Mouse (Mus musculus) left cerebral cortex, postnatal 14 days (tissue): ENCODE results near the gene Cbx4. TPM values are rescaled to one million over a fixed set of nuclear protein-coding genes. Genes with fewer than 3 reads are reported as not detected.

ENCODE experiments used
- DNase-seq, 2 experiments: peaks; one replicate each; pipeline ENCODE4 v3.0.0; 2021 to 2022; ENCODE audit warnings: low spot score in 2 of 2, mixed read lengths in 1 of 2
- intact Hi-C: fragments of 180-260 bp; cut with DNase I; formaldehyde crosslinking; loops from one replicate; pipeline ENCODE4 v1.15.1; 2025
- total RNA-seq, 2 experiments: library from RNA; stranded (reverse); gene quantifications; 2 replicates each; pipeline ENCODE4 v1.2.3; 2021

Cbx4 gene
- total RNA-seq, 2 experiments from 2014 or later: 63.2 to 74.0 TPM

- intact Hi-C loops: no loop called here
- no peak for DNase-seq
Measured at GRCm38 (mm10) chr11:119072986-119073385, 13.0 kb downstream of the Cbx4 start.

GRCm38 (mm10) chr11:119072239-119072638 is 13.8 kb downstream of the Cbx4 start:
- no peak for DNase-seq
- intact Hi-C loops: no loop called here

- DNase-seq: no peak
- intact Hi-C loops: no loop called here
Measured at GRCm38 (mm10) chr11:119066841-119067240, 19.2 kb downstream of the Cbx4 start.

GRCm38 (mm10) chr11:119059256-119059655 is 26.8 kb downstream of the Cbx4 start:
- intact Hi-C loops: no loop called here
- DNase-seq: no peak

- intact Hi-C loops: no loop called here
- no peak for DNase-seq
Measured at GRCm38 (mm10) chr11:119058041-119058995, 27.7 kb downstream of the Cbx4 start.

GRCm38 (mm10) chr11:119057291-119057690 is 28.7 kb downstream of the Cbx4 start:
- no peak for DNase-seq
- intact Hi-C loops: no loop called here

- intact Hi-C loops: no loop called here
- peak; percentile 53 to 68 for DNase-seq
Measured at GRCm38 (mm10) chr11:119056301-119057211, 29.5 kb downstream of the Cbx4 start.

GRCm38 (mm10) chr11:119055571-119056131 is 30.4 kb downstream of the Cbx4 start:
- DNase-seq: no peak
- intact Hi-C loops: no loop called here

- peak in 1 of 2 experiments; percentile 42 for DNase-seq
- intact Hi-C loops: loop anchor here (5.0 kb wide), 1 partner anchor 138 kb away; no protein-coding TSS in a partner anchor
Measured at GRCm38 (mm10) chr11:119054351-119055345, 31.4 kb downstream of the Cbx4 start.

- peak; percentile 82 to 87 for DNase-seq
- intact Hi-C loops: loop anchor here (2.0 to 5.0 kb wide), 2 partner anchors 31 to 138 kb away; no protein-coding TSS in a partner anchor
Measured at GRCm38 (mm10) chr11:119053738-119054350, 32.2 kb downstream of the Cbx4 start.

- intact Hi-C loops: loop anchor here (2.0 to 5.0 kb wide), 2 partner anchors 32 to 139 kb away; no protein-coding TSS in a partner anchor
- peak; percentile 93 to 96 for DNase-seq
Measured at GRCm38 (mm10) chr11:119053257-119053670, 32.8 kb downstream of the Cbx4 start.

GRCm38 (mm10) chr11:119052661-119053256 is 33.3 kb downstream of the Cbx4 start:
- peak; percentile 47 to 64 for DNase-seq
- intact Hi-C loops: loop anchor here (2.0 to 5.0 kb wide), 2 partner anchors 32 to 140 kb away; no protein-coding TSS in a partner anchor

GRCm38 (mm10) chr11:119051927-119052660 is 33.9 kb downstream of the Cbx4 start:
- intact Hi-C loops: loop anchor here (2.0 to 5.0 kb wide), 2 partner anchors 33 to 140 kb away; no protein-coding TSS in a partner anchor
- DNase-seq: peak in 1 of 2 experiments; percentile 63

- DNase-seq: no peak
- intact Hi-C loops: loop anchor here (5.0 kb wide), 1 partner anchor 141 kb away; no protein-coding TSS in a partner anchor
Measured at GRCm38 (mm10) chr11:119051426-119051825, 34.6 kb downstream of the Cbx4 start.

GRCm38 (mm10) chr11:119050361-119050760 is 35.7 kb downstream of the Cbx4 start:
- intact Hi-C loops: loop anchor here (5.0 kb wide), 1 partner anchor 142 kb away; no protein-coding TSS in a partner anchor
- DNase-seq: no peak

GRCm38 (mm10) chr11:119048133-119048510 is 37.9 kb downstream of the Cbx4 start:
- DNase-seq: no peak
- intact Hi-C loops: no loop called here
